Mouse (Mus musculus): ENCODE measurements around the gene Ulk3.

GRCm38 (mm10) chr9:57597265-57597664 is 8.0 kb downstream of the Ulk3 start:
- TF ChIP-seq CTCF (IDR thresholded peaks at IDR 0.05; ENCODE audit: borderline replicate concordance, insufficient read depth, low read length) (no peak), POLR2A (IDR thresholded peaks at IDR 0.05; ENCODE audit: low read depth, low read length) (no peak)
